Mouse (Mus musculus) kidney, adult 2 months (tissue): ENCODE data around the gene Cdc34. TPM values are rescaled to one million over a fixed set of nuclear protein-coding genes. Genes with fewer than 3 reads are reported as not detected.
A peak's percentile ranks its signal among the peaks of the same experiment; 100 is the strongest.

Experiments
- DNase-seq: peaks from one replicate; pipeline ENCODE4 v3.0.0; 2021
- H3K27ac ChIP-seq: fragments of 200-500 bp; 2 replicates; pipeline ENCODE4 v1.5.1; 2012; ENCODE audit warnings: low read depth, low read length, control low read depth, inconsistent platforms; ENCODE audit not compliant: insufficient read depth
- H3K27me3 ChIP-seq: fragments of 200-500 bp; replicated peaks from 2 replicates; pipeline ENCODE4 v1.6.1; 2012; ENCODE audit warnings: mild to moderate bottlenecking, moderate library complexity, low read length, inconsistent platforms; ENCODE audit not compliant: control insufficient read depth, insufficient read depth
- H3K36me3 ChIP-seq: fragments of 200-500 bp; 2 replicates; pipeline ENCODE4 v1.6.1; 2012; ENCODE audit warnings: mild to moderate bottlenecking, moderate library complexity, low read length, inconsistent platforms; ENCODE audit not compliant: control insufficient read depth, insufficient read depth
- H3K4me1 ChIP-seq: fragments of 200-500 bp; 2 replicates; pipeline ENCODE4 v1.6.1; 2011; ENCODE audit warnings: low read length; ENCODE audit not compliant: control insufficient read depth, insufficient read depth
- H3K4me3 ChIP-seq: fragments of 200-500 bp; 2 replicates; pipeline ENCODE4 v1.5.1; 2011; ENCODE audit warnings: mild to moderate bottlenecking, low read depth, low read length, control low read depth; ENCODE audit not compliant: insufficient read depth
- CTCF ChIP-seq: fragments of 200-500 bp; conservative IDR thresholded peaks from 2 replicates; pipeline ENCODE4 v1.5.1; 2011; ENCODE audit warnings: low read depth, mild to moderate bottlenecking, control low read depth, low read length, moderate library complexity, mixed read lengths; ENCODE audit not compliant: insufficient read depth, insufficient read length
- POLR2A ChIP-seq: fragments of 200-500 bp; IDR thresholded peaks from one replicate; pipeline ENCODE4 v1.6.1; 2011; ENCODE audit warnings: low read depth, low read length, control low read depth
- WGBS: fragments of 180-500 bp; shearing (Covaris S2); methylation state at CpG from one replicate; pipeline ENCODE4 v1.1.7; 2018; 5-methylcytosine and 5-hydroxymethylcytosine counted together
- polyA plus RNA-seq: library from polyadenylated mRNA; depleted of rRNA; stranded (reverse); fragments of >200 nt; gene quantifications from 2 replicates; pipeline ENCODE4 v1.2.3, GENCODE M21; 2012

Gene Cdc34
- polyA plus RNA-seq, 1 experiment: 159 TPM

DNA sequence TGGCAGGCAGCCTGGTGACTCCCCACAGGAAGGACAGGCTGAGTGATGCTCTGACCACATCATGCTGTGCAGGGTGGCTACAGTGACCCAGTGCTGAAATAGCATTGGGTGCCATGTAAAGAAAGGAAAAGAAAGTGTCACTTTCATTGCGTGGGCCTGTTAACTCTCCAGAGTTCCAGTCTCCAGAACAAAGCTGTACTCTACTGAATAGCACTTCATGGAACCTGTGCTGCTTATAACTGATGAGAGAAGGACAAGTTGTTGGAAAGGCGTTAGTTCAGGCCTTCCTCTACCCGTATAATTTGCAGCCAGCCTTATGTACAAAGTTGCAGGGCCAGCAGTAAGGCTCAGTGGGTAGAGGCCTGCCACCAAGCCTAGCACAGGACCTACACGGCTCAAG, 6.7 kb downstream of the Cdc34 start, which contains the start of gene Gzmm:
Gene Gzmm (plus strand): TSS at position 301 of the 400 bp plus-strand sequence.
- no peaks in the 10 kb centered on the region for H3K27me3 ChIP-seq
- peaks cover 3% of the 10 kb centered on the region; the same call in 1 of the 2 replicates for H3K4me1 ChIP-seq
- 79% methylated on average over 4 of the region's 4 CpGs for WGBS
- H3K36me3 ChIP-seq: no peaks in the 10 kb centered on the region
- no peak for DNase-seq
- TF ChIP-seq POLR2A (no peak), CTCF (no peak)
- H3K4me3 ChIP-seq: no peak within 1 kb of the TSS
- H3K27ac ChIP-seq: no peak within 1 kb of the TSS

DNA sequence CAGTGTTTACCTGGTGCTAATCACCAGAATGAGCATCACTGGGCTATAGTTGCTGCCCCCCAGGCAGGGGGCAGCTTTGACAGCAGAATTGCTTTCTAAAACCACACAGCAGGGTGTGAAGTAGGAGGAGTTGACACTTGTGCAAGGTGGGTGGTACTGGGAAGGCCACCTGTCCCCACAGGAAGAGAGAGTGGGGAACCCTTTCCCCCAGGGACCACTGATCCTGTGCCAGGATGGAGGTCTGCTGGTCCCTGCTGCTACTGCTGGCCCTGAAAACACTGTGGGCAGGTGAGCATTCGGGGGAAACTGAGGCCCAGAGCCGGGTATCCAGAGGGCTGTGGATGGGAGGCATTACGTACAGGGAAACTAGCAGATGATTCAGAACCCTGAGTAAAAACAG, 7.2 kb downstream of the Cdc34 start:
- H3K4me1 ChIP-seq: no peaks in the 10 kb centered on the region
- H3K4me3 ChIP-seq: no peak overlapping the region
- no peaks in the 10 kb centered on the region for H3K36me3 ChIP-seq
- no peak overlapping the region for H3K27ac ChIP-seq
- TF ChIP-seq CTCF: no peak
- no peak for TF ChIP-seq POLR2A
- 88% methylated on average over 3 of the region's 3 CpGs for WGBS
- H3K27me3 ChIP-seq: no peaks in the 10 kb centered on the region
- no peak for DNase-seq

DNA sequence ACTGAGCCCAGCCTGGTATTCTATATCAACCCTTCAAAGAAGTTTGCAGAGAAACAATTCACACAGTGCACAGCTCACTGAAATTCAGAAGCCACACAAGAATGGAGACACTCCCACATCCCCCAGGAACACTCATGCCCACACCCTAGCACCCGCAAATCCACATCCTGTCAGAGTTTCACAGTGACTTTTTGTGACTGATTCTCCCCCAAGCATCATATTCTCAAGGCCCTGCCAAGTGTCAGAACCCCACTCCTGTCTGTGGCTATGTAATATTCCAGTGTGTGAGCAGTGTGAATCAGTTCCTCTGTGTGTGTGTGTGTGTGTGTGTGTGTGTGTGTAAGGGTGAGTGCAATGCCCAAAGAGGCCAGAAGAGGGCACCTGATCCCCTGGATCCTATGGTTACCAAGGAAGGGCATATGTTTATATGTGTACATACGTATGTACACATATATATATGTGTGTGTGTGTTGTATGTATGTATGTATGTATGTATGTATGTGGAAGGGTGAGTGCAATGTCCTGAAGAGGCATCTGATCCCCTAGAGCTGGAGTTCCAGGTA, 10.1 kb downstream of the Cdc34 start:
- Histone ChIP-seq H3K4me3 (no peak overlapping the region), H3K4me1 (no peaks in the 10 kb centered on the region), H3K27ac (no peak overlapping the region), H3K36me3 (no peaks in the 10 kb centered on the region), H3K27me3 (no peaks in the 10 kb centered on the region)
- 98% methylated on average over 2 of the region's 2 CpGs for WGBS
- TF ChIP-seq CTCF (no peak), POLR2A (no peak)
- DNase-seq: no peak

DNA sequence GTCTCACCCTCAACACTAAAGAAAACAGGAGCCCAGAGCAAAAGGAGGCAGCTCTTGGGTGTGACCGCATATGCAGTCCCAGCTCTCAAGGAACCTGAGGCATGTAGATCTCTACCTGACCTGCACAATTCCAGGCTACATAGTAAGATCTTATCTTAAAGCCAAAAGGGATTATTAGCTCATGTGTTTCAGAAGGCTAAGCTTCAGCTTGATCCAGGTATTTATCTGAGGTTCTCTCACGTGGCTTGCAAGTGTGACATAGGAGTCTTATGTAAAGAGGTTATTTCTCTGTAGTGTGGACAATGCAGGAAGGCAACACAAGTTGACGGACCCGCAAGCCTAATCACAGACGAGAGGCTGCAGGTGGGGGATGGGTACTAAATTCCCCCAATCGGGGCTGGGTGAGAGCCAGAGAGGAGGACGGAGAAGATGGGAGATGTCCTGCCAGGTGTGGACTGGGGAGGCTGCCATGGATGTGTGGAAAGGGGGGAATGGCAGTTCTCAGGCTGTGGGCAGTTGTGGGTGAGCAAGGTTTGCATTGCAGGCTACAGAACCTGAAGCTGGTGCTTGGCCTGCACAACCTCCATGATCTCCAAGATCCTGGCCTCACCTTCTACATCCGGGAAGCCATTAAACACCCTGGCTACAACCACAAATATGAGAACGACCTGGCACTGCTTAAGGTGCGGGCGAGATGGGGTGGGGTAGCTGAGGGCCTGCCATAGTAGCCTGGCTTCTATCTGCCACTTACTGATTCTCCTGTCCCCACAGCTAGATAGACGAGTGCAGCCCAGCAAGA, 11.8 kb downstream of the Cdc34 start:
- Histone ChIP-seq H3K4me1 (no peaks in the 10 kb centered on the region), H3K36me3 (no peaks in the 10 kb centered on the region), H3K4me3 (no peak overlapping the region), H3K27me3 (no peaks in the 10 kb centered on the region), H3K27ac (no peak overlapping the region)
- TF ChIP-seq POLR2A: no peak
- TF ChIP-seq CTCF: no peak
- no peak for DNase-seq
- 78% methylated on average over 12 of the region's 12 CpGs for WGBS

GRCm38 (mm10) chr10:79694379-79694655, 12.3 kb downstream of the Cdc34 start:
- 83% methylated on average over 6 of the region's 6 CpGs for WGBS
- no peak overlapping the region for H3K27ac ChIP-seq
- no peak for TF ChIP-seq CTCF
- no peaks in the 10 kb centered on the region for H3K27me3 ChIP-seq
- H3K36me3 ChIP-seq: no peaks in the 10 kb centered on the region
- no peaks in the 10 kb centered on the region for H3K4me1 ChIP-seq
- no peak overlapping the region for H3K4me3 ChIP-seq
- DNase-seq: no peak

DNA sequence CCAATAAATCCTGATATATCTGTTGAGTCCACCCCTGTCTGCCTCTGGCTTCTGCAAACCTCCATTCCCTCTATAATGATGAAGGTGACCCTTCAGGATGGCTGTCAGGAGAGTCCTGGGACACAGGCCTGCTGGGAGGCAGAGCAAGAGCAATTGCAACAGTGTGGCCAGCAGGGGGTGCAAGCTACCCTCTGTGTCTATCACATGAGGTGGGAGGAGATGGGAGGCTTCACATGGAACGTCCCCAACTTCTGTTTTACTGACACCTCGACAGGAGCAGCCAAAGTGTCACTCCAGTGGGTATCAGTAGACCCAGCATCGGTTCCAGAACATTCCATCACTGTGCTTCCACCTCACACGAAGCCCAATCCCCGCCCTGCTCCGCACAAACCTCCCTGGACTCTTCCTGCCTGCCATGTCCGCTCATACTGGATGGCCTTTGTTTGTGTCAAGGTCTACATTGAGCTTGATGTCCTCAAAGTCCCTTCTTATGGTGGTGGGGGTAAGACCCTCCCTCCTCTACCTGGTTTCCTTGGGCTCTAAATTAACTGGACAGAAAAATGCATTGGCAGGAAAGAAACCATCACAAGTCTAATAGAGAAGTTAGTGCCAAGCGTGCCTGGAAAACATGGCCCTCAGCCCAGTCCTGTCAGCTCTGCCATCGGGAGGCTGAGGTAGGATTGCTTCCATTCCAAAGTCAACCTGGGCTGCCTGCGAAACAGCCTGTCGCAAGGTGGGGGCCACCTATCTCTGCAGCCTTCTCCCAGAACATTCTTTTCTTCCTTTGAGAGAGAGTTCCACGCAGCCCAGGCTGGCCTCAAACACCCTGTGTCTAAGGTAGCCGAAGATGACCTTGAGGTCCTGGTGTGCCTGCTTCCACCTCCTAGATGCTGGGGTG, 13.5 kb downstream of the Cdc34 start:
- TF ChIP-seq POLR2A: no peak
- peak; percentile 93 for TF ChIP-seq CTCF
- WGBS: 44% methylated on average over 13 of the region's 13 CpGs
- DNase-seq: peak; percentile 80
- Histone ChIP-seq H3K27ac (no peak overlapping the region), H3K27me3 (no peaks in the 10 kb centered on the region), H3K36me3 (no peaks in the 10 kb centered on the region), H3K4me3 (no peak overlapping the region), H3K4me1 (no peaks in the 10 kb centered on the region)
